ENCODE assay signal across 8 mouse cellular contexts in the genomic region with DNA sequence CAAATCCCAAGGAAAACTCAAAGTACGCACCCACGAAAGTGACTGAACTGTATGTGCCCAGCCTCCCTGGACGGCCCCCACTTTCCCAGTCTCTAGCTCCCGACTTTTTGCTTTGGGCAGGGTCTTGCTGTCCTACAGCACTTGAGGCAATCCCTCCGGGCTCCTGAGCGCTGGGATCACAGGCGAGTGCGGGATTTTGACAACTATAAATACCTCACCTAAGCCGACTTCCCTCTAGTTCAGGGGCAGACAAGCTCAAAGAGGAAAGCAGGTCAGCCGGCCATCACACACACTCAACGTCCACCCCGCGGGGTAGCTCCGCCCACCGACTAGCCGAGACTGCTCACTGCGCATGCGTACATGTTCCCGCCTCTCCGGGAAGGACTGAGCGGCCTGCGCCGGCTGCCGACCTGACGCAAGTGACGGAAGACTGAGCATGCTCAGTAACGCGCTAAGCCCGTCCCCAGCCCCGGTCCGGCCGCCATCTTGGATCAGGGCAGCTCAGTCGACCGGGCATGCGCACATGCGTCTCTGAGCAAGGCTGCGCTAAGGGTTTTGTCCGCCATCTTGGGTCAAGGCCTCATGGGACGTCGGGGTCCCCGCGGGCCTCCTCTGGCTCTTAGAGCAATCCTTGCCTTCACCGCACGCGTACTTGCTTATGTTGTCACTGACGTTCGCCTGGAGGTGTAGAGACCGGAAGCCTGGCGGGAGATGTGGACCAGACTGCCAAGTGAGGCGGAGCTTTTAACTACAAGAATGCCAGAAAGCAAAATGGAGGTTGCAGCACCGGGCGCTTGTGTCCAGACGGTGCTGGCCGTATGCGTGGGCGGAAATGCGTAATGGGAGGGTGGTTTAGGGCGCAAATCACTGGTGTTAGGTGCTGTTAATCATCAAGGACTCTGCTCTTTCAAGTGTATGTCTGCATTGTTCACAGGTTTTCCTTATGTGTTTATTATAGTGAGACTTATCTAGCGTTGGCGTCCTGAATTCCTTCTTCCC. TPM values are rescaled to one million over a fixed set of nuclear protein-coding genes. Genes with fewer than 3 reads are reported as not detected.
A peak's percentile ranks its signal among the peaks of the same experiment; 100 is the strongest.
DNase-seq lines count a peak whose midpoint lies in the region; ATAC-seq and TF ChIP-seq lines count a peak whose summit lies in the region.

TSS of gene 0610009B22Rik (minus strand) at position 545 of the 999 bp plus-strand sequence.

- no peaks in the 10 kb centered on the region for H3K9me3 ChIP-seq in megakaryocyte, embryonic 14.5 days

- peak; percentile 86 for ATAC-seq in activated CD4-positive, CD25-positive, alpha-beta regulatory T cell, adult 4 months

- H3K27me3 ChIP-seq in megakaryocyte, embryonic 14.5 days (replicated peaks): no peaks in the 10 kb centered on the region

- peak within 1 kb of the TSS; percentile 100 for H3K27ac ChIP-seq in cortical plate, adult 2 months (ENCODE audit: insufficient read depth, low read length)

- H3K36me3 ChIP-seq in megakaryocyte, embryonic 14.5 days (replicated peaks; ENCODE audit: low read length): peaks cover 32% of the 10 kb centered on the region

- peaks cover 2% of the 10 kb centered on the region; the same call in 1 of the 2 replicates for H3K4me1 ChIP-seq in cortical plate, adult 2 months (ENCODE audit: control insufficient read depth, insufficient read depth, low read length)
- peaks cover 18% of the 10 kb centered on the region for H3K4me1 ChIP-seq in megakaryocyte, embryonic 14.5 days

- DNase-seq in gastrocnemius, adult 8-10 months (ENCODE audit: low spot score in 2 of 2): peak; percentile 98 to 100
- peak; percentile 97 for DNase-seq in hindlimb bud, embryonic 11.5 days (ENCODE audit: extremely low spot score, low read depth, low spot score)
- peak; percentile 99 for DNase-seq in left cerebral cortex, adult 8-10 months (ENCODE audit: low spot score in 2 of 2)
- DNase-seq in right cerebral cortex, postnatal 10 days (ENCODE audit: low spot score in 2 of 2): peak; percentile 100
- DNase-seq in urinary bladder, postnatal 25 days (ENCODE audit: low spot score): peak; percentile 99

- TF ChIP-seq CTCF in cortical plate, adult 2 months (IDR thresholded peaks at IDR 0.05; ENCODE audit: extremely low read depth, insufficient read depth, low read length): no peak

- H3K4me3 ChIP-seq in cortical plate, adult 2 months (ENCODE audit: insufficient read depth, low read length): peak within 1 kb of the TSS; percentile 77
- peak within 1 kb of the TSS; percentile 96 for H3K4me3 ChIP-seq in megakaryocyte, embryonic 14.5 days (replicated peaks)

- peak; percentile 94 for TF ChIP-seq POLR2A in cortical plate, adult 2 months (IDR thresholded peaks at IDR 0.05; ENCODE audit: extremely low read depth, insufficient read depth, low read length)

RNA-seq across cellular contexts. Expression of gene 0610009B22Rik, which starts in this region (rescaled TPM):
- 10 to 100 TPM; 19.5 to 25.1 TPM for polyA plus RNA-seq in activated CD4-positive, CD25-positive, alpha-beta regulatory T cell, adult 4 months (2017; shearing (Covaris generic))
- polyA plus RNA-seq in cortical plate, adult 2 months (2012; rRNA removed): 37.7 and 41.1 TPM in 2 replicates
- total RNA-seq in gastrocnemius, adult 8-10 months (2022): 10 to 100 TPM; 45.1 to 53.9 (median 49.0) TPM
- 10 to 100 TPM; 30.0 to 34.7 (median 33.3) TPM for total RNA-seq in left cerebral cortex, adult 8-10 months (2022)
- polyA plus RNA-seq in megakaryocyte, embryonic 14.5 days (2012; ENCODE audit: insufficient read depth, low replicate concordance): 1.7 TPM in 1 of 2 replicates, not detected in the other

Comparison
In these comparisons a context has a peak if more than half of its experiments do, and no peak if none do; other contexts are left out.
1. Peak in every context shown above with its lines: DNase-seq, ATAC-seq, H3K4me3 ChIP-seq and H3K27ac ChIP-seq.